Mouse (Mus musculus) macrophage (primary cell): ENCODE measurements at regions not wholly inside any gene's neighbourhood (a gene's known extent, or its start where the extent isn't known, plus 50 kb on each side); places are given as distances from the start of the nearest gene placed in this dataset.

Experiments used
- H3K27ac ChIP-seq: fragments of 350-480 bp; formaldehyde crosslinking; 2 replicates; pipeline ENCODE4 v1.9.0; 2021
- H3K36me3 ChIP-seq: fragments of 350-480 bp; formaldehyde crosslinking; 2 replicates; pipeline ENCODE4 v1.9.0; 2021; ENCODE audit errors: inconsistent target
- H3K4me3 ChIP-seq: fragments of 350-480 bp; formaldehyde crosslinking; 2 replicates; pipeline ENCODE4 v1.9.0; 2021; ENCODE audit errors: inconsistent target
- H3K79me2 ChIP-seq: fragments of 350-480 bp; formaldehyde crosslinking; 2 replicates; pipeline ENCODE4 v1.9.0; 2021; ENCODE audit errors: inconsistent target
- WGBS: methylation state at CpG from one replicate; pipeline ENCODE4 v1.1.7; 2026; ENCODE audit warnings: inconsistent platforms; ENCODE audit not compliant: missing documents; 5-methylcytosine and 5-hydroxymethylcytosine counted together

- H3K79me2 ChIP-seq, result no peaks in the 10 kb centered on the region
- 96% methylated on average over 2 of the region's 2 CpGs for WGBS
- H3K4me3 ChIP-seq, result no peak overlapping the region
- no peak overlapping the region for H3K27ac ChIP-seq
- H3K36me3 ChIP-seq, result no peaks in the 10 kb centered on the region
These were observed 122.4 kb upstream of the Bmp2 start for GRCm38 (mm10) chr2:133429369-133430062.

- Histone ChIP-seq H3K4me3 (no peak overlapping the region), H3K36me3 (no peaks in the 10 kb centered on the region), H3K79me2 (no peaks in the 10 kb centered on the region), H3K27ac (no peak overlapping the region)
- WGBS, result 27% methylated on average over 4 of the region's 4 CpGs
These were observed 121.1 kb upstream of the Bmp2 start for GRCm38 (mm10) chr2:133430741-133431438.

GRCm38 (mm10) chr2:133432141-133432813 lies 119.7 kb upstream of the Bmp2 start:
- Histone ChIP-seq H3K79me2 (no peaks in the 10 kb centered on the region), H3K4me3 (no peak overlapping the region), H3K36me3 (no peaks in the 10 kb centered on the region), H3K27ac (no peak overlapping the region)
- WGBS, result 84% methylated on average over 10 of the region's 10 CpGs

GRCm38 (mm10) chr2:133436913-133437843 lies 114.8 kb upstream of the Bmp2 start:
- no peaks in the 10 kb centered on the region for H3K36me3 ChIP-seq
- 79% methylated on average over 20 of the region's 22 CpGs for WGBS
- no peak overlapping the region for H3K27ac ChIP-seq

GRCm38 (mm10) chr2:133438018-133438417 lies 113.9 kb upstream of the Bmp2 start:
- Histone ChIP-seq H3K27ac (no peak overlapping the region), H3K4me3 (no peak overlapping the region), H3K79me2 (no peaks in the 10 kb centered on the region), H3K36me3 (no peaks in the 10 kb centered on the region)
- WGBS, result 80% methylated on average over 4 of the region's 4 CpGs

More at GRCm38 (mm10) chr2:133436913-133437843, 114.8 kb upstream of the Bmp2 start:
- Histone ChIP-seq H3K4me3 (no peak overlapping the region), H3K79me2 (no peaks in the 10 kb centered on the region)

- H3K36me3 ChIP-seq, result no peaks in the 10 kb centered on the region
- no peaks in the 10 kb centered on the region for H3K79me2 ChIP-seq
- WGBS, result 92% methylated on average over 4 of the region's 4 CpGs
- no peak overlapping the region for H3K27ac ChIP-seq
- H3K4me3 ChIP-seq, result no peak overlapping the region
These were observed 108.9 kb upstream of the Bmp2 start for GRCm38 (mm10) chr2:133443024-133443423.

GRCm38 (mm10) chr2:133443490-133443889 lies 108.5 kb upstream of the Bmp2 start:
- no peak overlapping the region for H3K4me3 ChIP-seq
- no peak overlapping the region for H3K27ac ChIP-seq
- H3K79me2 ChIP-seq, result no peaks in the 10 kb centered on the region
- WGBS, result 68% methylated on average over 2 of the region's 2 CpGs
- no peaks in the 10 kb centered on the region for H3K36me3 ChIP-seq

- WGBS, result 83% methylated on average over 6 of the region's 6 CpGs
- H3K36me3 ChIP-seq, result no peaks in the 10 kb centered on the region
- no peaks in the 10 kb centered on the region for H3K79me2 ChIP-seq
- H3K27ac ChIP-seq, result no peak overlapping the region
- no peak overlapping the region for H3K4me3 ChIP-seq
These were observed 99.0 kb upstream of the Bmp2 start for GRCm38 (mm10) chr2:133452947-133453346.

GRCm38 (mm10) chr2:133455484-133456170 lies 96.3 kb upstream of the Bmp2 start:
- H3K4me3 ChIP-seq, result no peak overlapping the region
- no peak overlapping the region for H3K27ac ChIP-seq
- no peaks in the 10 kb centered on the region for H3K36me3 ChIP-seq
- H3K79me2 ChIP-seq, result no peaks in the 10 kb centered on the region
- 92% methylated on average over 7 of the region's 7 CpGs for WGBS

- H3K4me3 ChIP-seq, result no peak overlapping the region
- 3% methylated on average over 2 of the region's 2 CpGs for WGBS
- no peak overlapping the region for H3K27ac ChIP-seq
- H3K36me3 ChIP-seq, result no peaks in the 10 kb centered on the region
- no peaks in the 10 kb centered on the region for H3K79me2 ChIP-seq
These were observed 95.2 kb upstream of the Bmp2 start for GRCm38 (mm10) chr2:133456785-133457184.

- 0% methylated on average over 2 of the region's 2 CpGs for WGBS
- no peaks in the 10 kb centered on the region for H3K36me3 ChIP-seq
- H3K4me3 ChIP-seq, result no peak overlapping the region
- H3K79me2 ChIP-seq, result no peaks in the 10 kb centered on the region
- H3K27ac ChIP-seq, result no peak overlapping the region
These were observed 93.2 kb upstream of the Bmp2 start for GRCm38 (mm10) chr2:133458735-133459134.

- Histone ChIP-seq H3K27ac (no peak overlapping the region), H3K79me2 (no peaks in the 10 kb centered on the region), H3K36me3 (no peaks in the 10 kb centered on the region), H3K4me3 (no peak overlapping the region)
- 96% methylated on average over 7 of the region's 7 CpGs for whole genome bisulfite sequencing
These were observed 91.1 kb upstream of the Bmp2 start for GRCm38 (mm10) chr2:133460814-133461213.

GRCm38 (mm10) chr2:133462378-133462777 lies 89.6 kb upstream of the Bmp2 start:
- 92% methylated on average over 2 of the region's 2 CpGs for WGBS
- Histone ChIP-seq H3K27ac (no peak overlapping the region), H3K4me3 (no peak overlapping the region), H3K36me3 (no peaks in the 10 kb centered on the region), H3K79me2 (no peaks in the 10 kb centered on the region)
